Mouse (Mus musculus) liver, embryonic 14.5 days (tissue): ENCODE results near the gene Whrn. TPM values are rescaled to one million over a fixed set of nuclear protein-coding genes. Genes with fewer than 3 reads are reported as not detected.

Source experiments
- ATAC-seq: fragments of 200-750 bp; cut with Nextera tagmentation; 2 replicates; pipeline ENCODE4 v1.8.0; 2017; ENCODE audit warnings: moderate number of reproducible peaks, mild to moderate bottlenecking, moderate library complexity; ENCODE audit not compliant: insufficient read depth
- DNase-seq, 3 experiments: peaks; one replicate each; pipeline ENCODE4 v3.0.0-alpha.2; 2012 to 2013; ENCODE audit warnings: low read depth in 3 of 3, low spot score in 3 of 3
- H3K27ac ChIP-seq: fragments of 300-500 bp; sonication (generic); 2 replicates; pipeline ENCODE4 v1.5.1; 2014; ENCODE audit warnings: moderate library complexity, mild to moderate bottlenecking, control low read depth, inconsistent platforms
- H3K27me3 ChIP-seq: fragments of 300-500 bp; sonication (generic); 2 replicates; pipeline ENCODE4 v1.6.1; 2014; ENCODE audit warnings: mild to moderate bottlenecking, low read length, moderate library complexity; ENCODE audit not compliant: control insufficient read depth, insufficient read depth
- H3K36me3 ChIP-seq: fragments of 300-500 bp; sonication (generic); replicated peaks from 2 replicates; pipeline ENCODE4 v1.6.1; 2014; ENCODE audit warnings: low read depth; ENCODE audit not compliant: control insufficient read depth, insufficient read depth
- H3K4me1 ChIP-seq, 2 experiments: fragments of 200-500 bp in 1 of 2; fragments of 300-500 bp in 1 of 2; sonication (generic) in 1 of 2; replicated peaks; 2 replicates each; pipeline ENCODE4 v1.6.1; 2012 to 2014; ENCODE audit warnings: antibody characterized with exemption in 1 of 2, inconsistent platforms in 1 of 2, low read length in 1 of 2; ENCODE audit not compliant: control insufficient read depth in 2 of 2, insufficient read depth in 2 of 2
- H3K4me2 ChIP-seq: fragments of 300-500 bp; sonication (generic); 2 replicates; pipeline ENCODE4 v1.6.1; 2014; ENCODE audit warnings: low read depth, mild to moderate bottlenecking, control low read depth, moderate library complexity
- H3K4me3 ChIP-seq, 2 experiments: fragments of 200-500 bp in 1 of 2; fragments of 300-500 bp in 1 of 2; sonication (generic) in 1 of 2; 2 replicates each; pipeline ENCODE4 v1.5.1; 2012 to 2014; ENCODE audit warnings: low read depth in 2 of 2, low read length in 2 of 2, mild to moderate bottlenecking in 2 of 2, control low read depth in 1 of 2, inconsistent platforms in 1 of 2, moderate library complexity in 1 of 2; ENCODE audit not compliant: insufficient read depth in 1 of 2
- H3K9ac ChIP-seq: fragments of 300-500 bp; sonication (generic); replicated peaks from 2 replicates; pipeline ENCODE4 v1.6.1; 2014; ENCODE audit warnings: mild to moderate bottlenecking, control low read depth, moderate library complexity
- H3K9me3 ChIP-seq: fragments of 300-500 bp; sonication (generic); 2 replicates; pipeline ENCODE4 v1.6.1; 2016; ENCODE audit warnings: low read length, mixed read lengths; ENCODE audit not compliant: control insufficient read depth
- CTCF ChIP-seq: IDR thresholded peaks from 2 replicates; pipeline ENCODE4 v1.5.1; 2016; ENCODE audit warnings: antibody characterized with exemption, low read depth, control low read depth
- EP300 ChIP-seq: IDR thresholded peaks from 2 replicates; pipeline ENCODE4 v1.6.1; 2016; ENCODE audit warnings: antibody characterized with exemption, low read depth
- WGBS: fragments of 180-500 bp; shearing (Covaris S2); extraction: QIAGEN DNeasy Blood & Tissue Kit; methylation state at CpG from one replicate; pipeline ENCODE4 v1.1.7; 2014; ENCODE audit not compliant: insufficient replicate concordance; 5-methylcytosine and 5-hydroxymethylcytosine counted together
- polyA plus RNA-seq, 2 experiments: library from polyadenylated mRNA; depleted of rRNA in 1 of 2; stranded (reverse) in 1 of 2; unstranded in 1 of 2; fragments of >200 nt; fragmentation: Nextera tagmentation in 1 of 2; extraction: Ambion mirVana in 1 of 2; gene quantifications; 2 replicates each; pipeline versions ENCODE4 v1.2.1 to v1.2.3; 2012 to 2014

Gene Whrn
- polyA plus RNA-seq, 2 experiments = 0.29 to 0.61 TPM

DNA sequence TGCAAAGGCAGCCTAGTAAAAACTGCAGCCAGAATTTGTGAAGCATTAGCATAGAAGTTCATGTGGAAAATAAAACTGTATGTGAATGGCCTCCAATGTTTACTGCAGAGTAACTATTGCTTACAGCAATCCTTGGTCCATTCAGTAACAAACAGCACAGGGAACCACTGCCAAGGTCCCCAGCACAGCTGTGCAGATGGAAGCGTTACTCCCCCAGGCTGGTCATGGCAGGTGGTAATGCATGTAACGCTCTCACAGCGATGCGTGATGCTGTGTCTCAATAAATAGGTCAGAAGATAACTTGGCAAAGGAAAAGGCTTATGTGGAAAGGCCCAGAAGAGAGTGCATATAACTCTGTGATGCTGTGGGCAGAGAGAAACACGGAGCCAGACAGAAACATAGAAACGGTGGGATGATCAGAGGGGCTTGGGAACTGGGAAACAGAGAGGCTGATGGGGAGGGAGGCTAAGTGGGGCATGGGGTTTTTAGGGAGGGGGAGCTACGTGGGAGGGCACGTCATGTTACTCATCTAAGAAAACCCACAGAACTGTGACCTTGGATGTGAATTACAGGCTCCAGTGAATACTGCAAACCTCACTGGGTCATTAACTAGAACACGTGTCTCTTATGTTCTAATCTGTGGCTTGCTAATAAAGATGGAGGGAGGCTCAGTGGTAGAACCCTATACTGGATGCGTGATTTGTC lies 51.3 kb downstream of the Whrn start:
- no peaks in the 10 kb centered on the region for H3K9me3 ChIP-seq
- no peaks in the 10 kb centered on the region for H3K36me3 ChIP-seq
- 66% methylated on average over 10 of the region's 10 CpGs for WGBS
- H3K4me1 ChIP-seq = no peaks in the 10 kb centered on the region
- no peak for DNase-seq
- H3K4me2 ChIP-seq = no peak overlapping the region
- H3K9ac ChIP-seq = no peak overlapping the region
- H3K27ac ChIP-seq = no peak overlapping the region
- no peak overlapping the region for H3K4me3 ChIP-seq
- ATAC-seq = no peak
- TF ChIP-seq CTCF = no peak
- TF ChIP-seq EP300 = no peak
- no peaks in the 10 kb centered on the region for H3K27me3 ChIP-seq

GRCm38 (mm10) chr4:63443101-63443500 lies 52.7 kb downstream of the Whrn start:
- ATAC-seq (no peak), DNase-seq (no peak)
- no peak for TF ChIP-seq CTCF
- no peak for TF ChIP-seq EP300
- Histone ChIP-seq H3K9me3 (no peaks in the 10 kb centered on the region), H3K27me3 (no peaks in the 10 kb centered on the region), H3K4me3 (no peak overlapping the region), H3K27ac (no peak overlapping the region), H3K4me2 (no peak overlapping the region), H3K36me3 (no peaks in the 10 kb centered on the region), H3K9ac (no peak overlapping the region), H3K4me1 (no peaks in the 10 kb centered on the region)
- WGBS = 54% methylated on average over 2 of the region's 2 CpGs

DNA sequence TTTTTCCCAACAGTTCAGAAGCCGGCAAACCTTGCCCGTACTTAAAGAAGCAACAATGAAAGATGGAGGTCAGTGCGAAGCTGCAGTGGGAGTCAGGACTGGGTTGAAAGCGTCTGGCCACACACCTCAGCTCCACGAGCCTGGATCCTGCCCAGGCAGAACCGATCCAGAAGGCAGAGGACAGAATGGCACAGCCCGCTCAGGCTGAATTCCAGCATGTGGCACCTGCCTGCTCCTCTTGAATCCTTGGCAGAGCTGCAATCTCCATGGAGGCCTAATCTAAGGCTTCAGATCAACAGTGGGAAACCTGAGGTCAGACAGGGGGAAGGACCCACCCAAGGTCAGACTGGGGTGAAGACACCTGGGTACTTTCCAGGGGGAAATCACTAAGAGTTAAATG lies 54.2 kb downstream of the Whrn start:
- no peak for TF ChIP-seq EP300
- TF ChIP-seq CTCF = no peak

GRCm38 (mm10) chr4:63440262-63440661 lies 55.5 kb downstream of the Whrn start:
- TF ChIP-seq CTCF (no peak), EP300 (no peak)
- Histone ChIP-seq H3K9ac (no peak overlapping the region), H3K9me3 (no peaks in the 10 kb centered on the region), H3K27me3 (no peaks in the 10 kb centered on the region), H3K36me3 (no peaks in the 10 kb centered on the region), H3K4me1 (no peaks in the 10 kb centered on the region), H3K4me2 (no peak overlapping the region), H3K4me3 (no peak overlapping the region), H3K27ac (no peak overlapping the region)
- no peak for DNase-seq
- ATAC-seq = no peak
- WGBS = 70% methylated on average over 7 of the region's 7 CpGs

More for the DNA sequence above, 54.2 kb downstream of the Whrn start:
- no peak for ATAC-seq
- Histone ChIP-seq H3K9me3 (no peaks in the 10 kb centered on the region), H3K36me3 (no peaks in the 10 kb centered on the region), H3K27ac (no peak overlapping the region), H3K4me3 (no peak overlapping the region), H3K4me1 (no peaks in the 10 kb centered on the region), H3K4me2 (no peak overlapping the region), H3K27me3 (no peaks in the 10 kb centered on the region), H3K9ac (no peak overlapping the region)
- 69% methylated on average over 7 of the region's 7 CpGs for WGBS
- no peak for DNase-seq

GRCm38 (mm10) chr4:63437968-63438367 lies 57.8 kb downstream of the Whrn start:
- no peak overlapping the region for H3K4me2 ChIP-seq
- WGBS = 61% methylated on average over 5 of the region's 5 CpGs
- no peak overlapping the region for H3K4me3 ChIP-seq
- H3K4me1 ChIP-seq = no peaks in the 10 kb centered on the region
- no peak overlapping the region for H3K27ac ChIP-seq
- no peaks in the 10 kb centered on the region for H3K9me3 ChIP-seq
- DNase-seq (no peak), ATAC-seq (no peak)
- H3K36me3 ChIP-seq = no peaks in the 10 kb centered on the region
- H3K9ac ChIP-seq = no peak overlapping the region
- no peak for TF ChIP-seq CTCF
- TF ChIP-seq EP300 = no peak
- H3K27me3 ChIP-seq = no peaks in the 10 kb centered on the region
